Mouse (Mus musculus) forebrain, embryonic 11.5 days (tissue): ENCODE results near the gene Tmprss11c. TPM values are rescaled to one million over a fixed set of nuclear protein-coding genes. Genes with fewer than 3 reads are reported as not detected.
"Not testable (repeated sequence)": the region's sequence is repeated elsewhere in the genome, so short reads cannot be mapped to it uniquely, and the experiment has no call there.

Source experiments
- ATAC-seq: fragments of 200-750 bp; cut with Nextera tagmentation; replicated peaks from 2 replicates; pipeline ENCODE4 v1.8.0; 2017; ENCODE audit warnings: moderate TSS enrichment; ENCODE audit not compliant: low FRiP score
- DNase-seq: peaks from one replicate; pipeline ENCODE4 v3.0.0-alpha.2; 2017; ENCODE audit warnings: low spot score
- H3K27ac ChIP-seq: fragments of 300-500 bp; sonication (generic); 2 replicates; pipeline ENCODE4 v1.5.1; 2014; ENCODE audit warnings: low read depth, low read length
- H3K27me3 ChIP-seq: fragments of 300-500 bp; sonication (generic); 2 replicates; pipeline ENCODE4 v1.6.1; 2014; ENCODE audit warnings: mild to moderate bottlenecking, low read length, mixed read lengths; ENCODE audit not compliant: control insufficient read depth, insufficient read depth
- H3K36me3 ChIP-seq: fragments of 300-500 bp; sonication (generic); 2 replicates; pipeline ENCODE4 v1.6.1; 2014; ENCODE audit warnings: mild to moderate bottlenecking, low read length, moderate library complexity, mixed read lengths; ENCODE audit not compliant: control insufficient read depth, insufficient read depth
- H3K4me1 ChIP-seq: fragments of 300-500 bp; sonication (generic); replicated peaks from 2 replicates; pipeline ENCODE4 v1.6.1; 2014; ENCODE audit warnings: low read length, mixed read lengths; ENCODE audit not compliant: control insufficient read depth, insufficient read depth
- H3K4me2 ChIP-seq: fragments of 300-500 bp; sonication (generic); 2 replicates; pipeline ENCODE4 v1.6.1; 2014; ENCODE audit warnings: low read depth, mild to moderate bottlenecking, low read length, moderate library complexity, mixed read lengths; ENCODE audit not compliant: severe bottlenecking
- H3K4me3 ChIP-seq: fragments of 300-500 bp; sonication (generic); 2 replicates; pipeline ENCODE4 v1.5.1; 2014; ENCODE audit warnings: low read depth, low read length
- H3K9ac ChIP-seq: fragments of 300-500 bp; sonication (generic); 2 replicates; pipeline ENCODE4 v1.6.1; 2014; ENCODE audit warnings: low read length
- H3K9me3 ChIP-seq: fragments of 300-500 bp; sonication (generic); 2 replicates; pipeline ENCODE4 v1.6.1; 2016; ENCODE audit warnings: low read length, mixed read lengths; ENCODE audit not compliant: control insufficient read depth
- WGBS: fragments of 180-500 bp; shearing (Covaris S2); extraction: QIAGEN DNeasy Blood & Tissue Kit; methylation state at CpG from one replicate; pipeline ENCODE4 v1.1.7; 2014; 5-methylcytosine and 5-hydroxymethylcytosine counted together
- polyA plus RNA-seq: library from polyadenylated mRNA; unstranded; fragments of >200 nt; fragmentation: Nextera tagmentation; extraction: Ambion mirVana; gene quantifications from 2 replicates; pipeline ENCODE4 v1.2.1, GENCODE M21; 2014

Gene Tmprss11c
- polyA plus RNA-seq = not detected in 2 replicates

- WGBS = 92% methylated on average over 4 of the region's 4 CpGs
- Histone ChIP-seq H3K9ac (no peak within 1 kb of the TSS), H3K9me3 (no peaks in the 10 kb centered on the region), H3K4me1 (no peaks in the 10 kb centered on the region), H3K36me3 (no peaks in the 10 kb centered on the region), H3K4me3 (no peak within 1 kb of the TSS), H3K4me2 (no peak within 1 kb of the TSS), H3K27ac (no peak within 1 kb of the TSS), H3K27me3 (no peaks in the 10 kb centered on the region)
- DNase-seq = no peak
- ATAC-seq = no peak
These were observed at the start of gene Tmprss11c for GRCm38 (mm10) chr5:86289208-86289607. TSS of gene Tmprss11c (minus strand) at chr5:86289308.

DNA sequence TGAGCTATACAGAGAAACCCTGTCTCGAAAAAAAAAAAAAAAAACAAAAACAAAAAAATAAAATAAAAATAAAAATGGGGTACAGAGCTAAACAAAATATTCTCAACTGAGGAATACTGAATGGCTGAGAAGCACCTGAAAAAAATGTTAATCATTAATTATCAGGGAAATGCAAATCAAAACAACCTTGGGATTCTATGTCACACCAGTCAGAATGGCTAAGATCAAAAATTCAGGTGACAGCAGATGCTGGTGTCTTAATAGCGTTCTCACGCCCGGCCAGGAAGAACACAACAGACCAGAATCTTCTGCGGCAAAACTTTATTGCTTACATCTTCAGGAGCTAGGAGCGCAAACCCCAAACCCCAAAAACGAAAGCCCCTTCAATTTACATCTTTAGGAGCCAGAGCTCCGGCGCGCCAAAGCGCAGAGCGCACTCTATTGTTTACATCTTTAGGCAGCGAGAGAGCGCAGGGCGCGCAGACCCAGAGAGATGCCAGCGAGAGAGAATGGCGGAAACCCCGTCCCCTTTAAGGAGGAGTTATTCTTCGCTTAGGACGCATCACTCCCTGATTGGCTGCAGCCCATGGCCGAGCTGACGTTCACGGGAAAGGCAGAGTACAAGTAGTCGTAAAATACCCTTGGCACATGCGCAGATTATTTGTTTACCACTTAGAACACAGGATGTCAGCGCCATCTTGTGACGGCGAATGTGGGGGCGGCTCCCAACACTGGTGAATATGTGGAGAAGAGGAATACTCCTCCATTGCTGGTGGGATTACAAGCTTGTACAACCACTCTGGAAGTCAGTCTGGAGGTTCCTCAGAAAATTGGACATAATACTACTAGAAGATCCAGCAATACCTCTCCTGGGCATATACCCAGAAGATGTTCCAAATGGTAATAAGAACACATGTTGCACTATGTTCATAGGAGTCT lies 29.2 kb upstream of the Tmprss11c start:
- peak overlapping the region; percentile 21; the same call in 1 of the 2 replicates for H3K4me2 ChIP-seq
- not testable (repeated sequence) for DNase-seq, H3K4me1 ChIP-seq, H3K9ac ChIP-seq, H3K9me3 ChIP-seq, H3K27ac ChIP-seq, H3K36me3 ChIP-seq, H3K27me3 ChIP-seq
- 45% methylated on average over 25 of the region's 30 CpGs for WGBS
- H3K4me3 ChIP-seq = peak overlapping the region; percentile 21
- peak; percentile 76 for ATAC-seq

DNA sequence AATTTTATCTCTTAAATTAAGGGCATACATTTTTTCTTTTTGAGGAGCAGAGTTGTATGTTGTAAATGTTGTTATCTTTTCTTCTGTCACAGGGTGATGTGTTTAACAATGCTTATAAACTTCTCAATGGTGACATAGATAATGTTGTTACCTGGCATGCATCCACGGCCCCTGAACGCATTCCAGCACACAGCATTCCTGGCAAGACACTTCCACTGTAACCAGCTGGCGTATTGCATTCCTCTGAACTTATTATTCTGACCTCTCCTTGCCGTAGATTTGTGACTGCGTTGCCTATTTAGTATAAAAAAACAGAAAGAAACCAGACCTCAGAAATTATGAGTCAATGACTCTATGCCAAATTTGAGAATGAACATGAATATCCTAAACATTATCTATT lies 17.0 kb upstream of the Tmprss11c start:
- no peaks in the 10 kb centered on the region for H3K27me3 ChIP-seq
- ATAC-seq (no peak), DNase-seq (no peak)
- H3K9ac ChIP-seq = no peak overlapping the region
- no peak overlapping the region for H3K4me2 ChIP-seq
- WGBS = 91% methylated on average over 5 of the region's 5 CpGs
- H3K4me3 ChIP-seq = no peak overlapping the region
- no peaks in the 10 kb centered on the region for H3K9me3 ChIP-seq
- H3K4me1 ChIP-seq = no peaks in the 10 kb centered on the region
- H3K27ac ChIP-seq = no peak overlapping the region
- H3K36me3 ChIP-seq = no peaks in the 10 kb centered on the region

- Histone ChIP-seq H3K27me3 (no peaks in the 10 kb centered on the region), H3K4me3 (no peak overlapping the region), H3K9me3 (no peaks in the 10 kb centered on the region), H3K4me2 (no peak overlapping the region), H3K9ac (no peak overlapping the region), H3K27ac (no peak overlapping the region), H3K4me1 (no peaks in the 10 kb centered on the region), H3K36me3 (no peaks in the 10 kb centered on the region)
- ATAC-seq = no peak
- no peak for DNase-seq
- 90% methylated on average over 8 of the region's 8 CpGs for WGBS
These were observed 14.8 kb upstream of the Tmprss11c start for GRCm38 (mm10) chr5:86303877-86304276.

GRCm38 (mm10) chr5:86246559-86246958 lies 42.5 kb downstream of the Tmprss11c start:
- no peak overlapping the region for H3K4me2 ChIP-seq
- H3K27me3 ChIP-seq = no peaks in the 10 kb centered on the region
- no peak overlapping the region for H3K4me3 ChIP-seq
- no peaks in the 10 kb centered on the region for H3K36me3 ChIP-seq
- H3K27ac ChIP-seq = no peak overlapping the region
- H3K9me3 ChIP-seq = no peaks in the 10 kb centered on the region
- no peak overlapping the region for H3K9ac ChIP-seq
- no peak for DNase-seq
- H3K4me1 ChIP-seq = no peaks in the 10 kb centered on the region
- WGBS = 95% methylated on average over 11 of the region's 11 CpGs
- no peak for ATAC-seq

- DNase-seq (no peak), ATAC-seq (no peak)
- WGBS = 68% methylated on average over 1 of the region's 1 CpGs
- no peaks in the 10 kb centered on the region for H3K9me3 ChIP-seq
- H3K27ac ChIP-seq = no peak overlapping the region
- H3K4me2 ChIP-seq = no peak overlapping the region
- H3K27me3 ChIP-seq = no peaks in the 10 kb centered on the region
- H3K9ac ChIP-seq = no peak overlapping the region
- no peak overlapping the region for H3K4me3 ChIP-seq
- no peaks in the 10 kb centered on the region for H3K36me3 ChIP-seq
- H3K4me1 ChIP-seq = no peaks in the 10 kb centered on the region
These were observed 44.2 kb downstream of the Tmprss11c start for GRCm38 (mm10) chr5:86244880-86245279.

DNA sequence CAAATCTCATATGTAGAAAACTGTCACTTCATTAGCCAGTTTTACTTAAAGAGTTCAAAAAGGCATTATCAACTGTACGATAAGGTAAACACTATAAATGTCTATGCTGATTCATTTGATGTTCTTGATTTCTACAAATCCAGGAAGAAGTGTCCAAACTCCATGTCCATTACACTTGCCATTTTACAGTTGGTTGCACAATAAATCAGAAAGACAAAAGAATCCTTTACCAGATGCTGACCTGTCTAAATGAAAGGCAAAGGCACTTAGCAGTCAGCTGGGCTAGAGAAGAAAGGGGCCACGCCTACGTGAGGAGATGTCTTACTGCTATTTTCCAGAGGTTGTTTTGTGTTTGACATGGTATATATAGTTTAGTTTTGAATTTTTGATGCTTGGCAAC lies 44.8 kb downstream of the Tmprss11c start:
- no peaks in the 10 kb centered on the region for H3K4me1 ChIP-seq
- H3K4me2 ChIP-seq = no peak overlapping the region
- DNase-seq (no peak), ATAC-seq (no peak)
- no peaks in the 10 kb centered on the region for H3K27me3 ChIP-seq
- no peaks in the 10 kb centered on the region for H3K36me3 ChIP-seq
- H3K4me3 ChIP-seq = no peak overlapping the region
- no peak overlapping the region for H3K9ac ChIP-seq
- H3K27ac ChIP-seq = no peak overlapping the region
- H3K9me3 ChIP-seq = no peaks in the 10 kb centered on the region
- 91% methylated on average over 3 of the region's 3 CpGs for WGBS

- H3K27me3 ChIP-seq = no peaks in the 10 kb centered on the region
These were observed 61.8 kb downstream of the Tmprss11c start for GRCm38 (mm10) chr5:86227156-86227853.

More at GRCm38 (mm10) chr5:86227156-86227853, 61.8 kb downstream of the Tmprss11c start:
- Histone ChIP-seq H3K9ac (no peak overlapping the region), H3K9me3 (no peaks in the 10 kb centered on the region), H3K27ac (no peak overlapping the region), H3K4me2 (no peak overlapping the region), H3K4me1 (no peaks in the 10 kb centered on the region), H3K4me3 (no peak overlapping the region), H3K36me3 (no peaks in the 10 kb centered on the region)
- ATAC-seq (no peak), DNase-seq (no peak)
- WGBS = 91% methylated on average over 5 of the region's 5 CpGs
